ENCODE assay signal across 8 mouse cellular contexts in the genomic region with DNA sequence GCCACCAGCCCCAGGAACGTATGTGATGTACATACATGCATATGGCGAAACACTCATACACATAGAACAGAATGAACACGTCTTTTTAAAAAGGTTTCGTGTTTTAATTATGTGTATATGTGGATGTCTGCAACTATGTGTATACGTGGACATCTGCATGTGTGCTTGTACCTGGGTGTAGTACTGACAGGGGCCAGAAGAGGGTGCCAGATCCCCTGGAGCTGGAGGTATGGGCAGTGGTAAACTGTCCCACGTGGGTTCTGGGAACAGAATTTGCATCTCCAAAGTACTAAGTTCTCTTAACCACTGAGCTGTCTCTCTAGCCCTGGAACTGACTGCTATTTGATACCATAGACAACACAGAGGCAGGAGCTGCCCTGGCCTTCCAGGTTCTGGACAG. TPM values are rescaled to one million over a fixed set of nuclear protein-coding genes. Genes with fewer than 3 reads are reported as not detected.
DNase-seq lines count a peak whose midpoint lies in the region; ATAC-seq and TF ChIP-seq lines count a peak whose summit lies in the region.

No protein-coding gene starts in this region.

- H3K4me1 ChIP-seq in forebrain, postnatal 0 days (ENCODE audit: insufficient read depth) = no peaks in the 10 kb centered on the region
- H3K4me1 ChIP-seq in forebrain, embryonic 16.5 days (replicated peaks; ENCODE audit: control insufficient read depth, insufficient read depth, low read length) = no peaks in the 10 kb centered on the region
- H3K4me1 ChIP-seq in midbrain, embryonic 14.5 days (ENCODE audit: control insufficient read depth, insufficient read depth, low read length) = no peaks in the 10 kb centered on the region
- H3K4me1 ChIP-seq in midbrain, embryonic 15.5 days = no peaks in the 10 kb centered on the region
- peaks cover 12 to 21% of the 10 kb centered on the region in 2 experiments for H3K4me1 ChIP-seq in liver, embryonic 14.5 days (replicated peaks; ENCODE audit: control insufficient read depth in 2 of 2, insufficient read depth in 2 of 2, low read length in 1 of 2)
- H3K4me1 ChIP-seq in heart, embryonic 10.5 days = peaks cover 4% of the 10 kb centered on the region; the same call in 1 of the 2 replicates

- TF ChIP-seq CTCF in forebrain, postnatal 0 days (IDR thresholded peaks at IDR 0.05; ENCODE audit: low read depth) = peak; percentile 64
- TF ChIP-seq CTCF in liver, embryonic 14.5 days (IDR thresholded peaks at IDR 0.05; ENCODE audit: low read depth) = peak; percentile 87

- H3K27ac ChIP-seq in forebrain, postnatal 0 days (ENCODE audit: low read depth, low read length) = no peak overlapping the region
- H3K27ac ChIP-seq in forebrain, embryonic 16.5 days (ENCODE audit: low read length) = no peak overlapping the region
- no peak overlapping the region for H3K27ac ChIP-seq in midbrain, embryonic 14.5 days (replicated peaks; ENCODE audit: low read depth, low read length)
- no peak overlapping the region for H3K27ac ChIP-seq in midbrain, embryonic 15.5 days
- H3K27ac ChIP-seq in liver, embryonic 14.5 days = no peak overlapping the region
- no peak overlapping the region for H3K27ac ChIP-seq in heart, embryonic 10.5 days

- H3K4me3 ChIP-seq in forebrain, postnatal 0 days (ENCODE audit: low read depth, low read length) = no peak overlapping the region
- no peak overlapping the region for H3K4me3 ChIP-seq in forebrain, embryonic 16.5 days (replicated peaks; ENCODE audit: low read length)
- H3K4me3 ChIP-seq in midbrain, embryonic 14.5 days (replicated peaks; ENCODE audit: low read depth, low read length) = no peak overlapping the region
- H3K4me3 ChIP-seq in midbrain, embryonic 15.5 days = no peak overlapping the region
- H3K4me3 ChIP-seq in liver, embryonic 14.5 days (ENCODE audit: insufficient read depth in 1 of 2, low read depth in 2 of 2, low read length in 2 of 2) = no peak overlapping the region
- no peak overlapping the region for H3K4me3 ChIP-seq in heart, embryonic 10.5 days

- peak; percentile 18; the same call in 1 of the 2 replicates for ATAC-seq in forebrain, postnatal 0 days
- ATAC-seq in forebrain, embryonic 16.5 days = no peak
- 0 out of 2 replicates have a peak, but pooled peaks have one; percentile 24 for ATAC-seq in midbrain, embryonic 14.5 days (ENCODE audit: low FRiP score, low TSS enrichment)
- no peak for ATAC-seq in midbrain, embryonic 15.5 days (replicated peaks)
- no peak for ATAC-seq in liver, embryonic 14.5 days (ENCODE audit: insufficient read depth)
- ATAC-seq in megakaryocyte, adult 5-6 weeks (ENCODE audit: poor library complexity, severe bottlenecking) = no peak

- no peak for DNase-seq in forebrain, postnatal 0 days
- DNase-seq in midbrain, embryonic 14.5 days = no peak
- peak; percentile 91 to 94 for DNase-seq in cerebellum, postnatal 10 days
- peak in 2 of 3 experiments; percentile 17 to 41 for DNase-seq in liver, embryonic 14.5 days (ENCODE audit: low read depth in 3 of 3, low spot score in 3 of 3)
- no peak for DNase-seq in heart, embryonic 10.5 days (ENCODE audit: low spot score)

- H3K27me3 ChIP-seq in forebrain, postnatal 0 days (ENCODE audit: insufficient read depth, low read length) = no peaks in the 10 kb centered on the region
- H3K27me3 ChIP-seq in forebrain, embryonic 16.5 days (replicated peaks; ENCODE audit: control insufficient read depth, insufficient read depth, low read length) = no peaks in the 10 kb centered on the region
- H3K27me3 ChIP-seq in midbrain, embryonic 14.5 days (ENCODE audit: control insufficient read depth, insufficient read depth, low read length) = no peaks in the 10 kb centered on the region
- no peaks in the 10 kb centered on the region for H3K27me3 ChIP-seq in midbrain, embryonic 15.5 days (replicated peaks)
- no peaks in the 10 kb centered on the region for H3K27me3 ChIP-seq in liver, embryonic 14.5 days (ENCODE audit: control insufficient read depth, insufficient read depth, low read length)
- peaks cover 4% of the 10 kb centered on the region; the same call in 1 of the 2 replicates for H3K27me3 ChIP-seq in heart, embryonic 10.5 days (ENCODE audit: insufficient read depth, poor library complexity, severe bottlenecking)

- H3K36me3 ChIP-seq in forebrain, postnatal 0 days (ENCODE audit: insufficient read depth) = no peaks in the 10 kb centered on the region
- H3K36me3 ChIP-seq in forebrain, embryonic 16.5 days (ENCODE audit: control insufficient read depth, insufficient read depth) = no peaks in the 10 kb centered on the region
- no peaks in the 10 kb centered on the region for H3K36me3 ChIP-seq in midbrain, embryonic 14.5 days (ENCODE audit: control insufficient read depth, insufficient read depth, low read length)
- no peaks in the 10 kb centered on the region for H3K36me3 ChIP-seq in midbrain, embryonic 15.5 days (replicated peaks)
- H3K36me3 ChIP-seq in liver, embryonic 14.5 days (replicated peaks; ENCODE audit: control insufficient read depth, insufficient read depth, low read depth) = no peaks in the 10 kb centered on the region
- no peaks in the 10 kb centered on the region for H3K36me3 ChIP-seq in heart, embryonic 10.5 days

- no peaks in the 10 kb centered on the region for H3K9me3 ChIP-seq in forebrain, postnatal 0 days (ENCODE audit: low read length)
- no peaks in the 10 kb centered on the region for H3K9me3 ChIP-seq in forebrain, embryonic 16.5 days (ENCODE audit: control insufficient read depth, low read length)
- no peaks in the 10 kb centered on the region for H3K9me3 ChIP-seq in midbrain, embryonic 14.5 days (ENCODE audit: control insufficient read depth, low read length)
- no peaks in the 10 kb centered on the region for H3K9me3 ChIP-seq in midbrain, embryonic 15.5 days
- no peaks in the 10 kb centered on the region for H3K9me3 ChIP-seq in liver, embryonic 14.5 days (ENCODE audit: control insufficient read depth, low read length)
- H3K9me3 ChIP-seq in heart, embryonic 10.5 days = no peaks in the 10 kb centered on the region; the same call in 1 of the 2 replicates

- no peak overlapping the region for H3K4me2 ChIP-seq in forebrain, postnatal 0 days (ENCODE audit: low read depth)
- no peak overlapping the region for H3K4me2 ChIP-seq in forebrain, embryonic 16.5 days (ENCODE audit: low read length)
- no peak overlapping the region for H3K4me2 ChIP-seq in midbrain, embryonic 14.5 days (ENCODE audit: low read length)
- H3K4me2 ChIP-seq in midbrain, embryonic 15.5 days = no peak overlapping the region
- no peak overlapping the region for H3K4me2 ChIP-seq in liver, embryonic 14.5 days (ENCODE audit: low read depth)

- H3K9ac ChIP-seq in forebrain, postnatal 0 days = no peak overlapping the region
- H3K9ac ChIP-seq in forebrain, embryonic 16.5 days (replicated peaks; ENCODE audit: low read depth, low read length) = no peak overlapping the region
- no peak overlapping the region for H3K9ac ChIP-seq in midbrain, embryonic 14.5 days (replicated peaks; ENCODE audit: low read length)
- no peak overlapping the region for H3K9ac ChIP-seq in midbrain, embryonic 15.5 days
- no peak overlapping the region for H3K9ac ChIP-seq in liver, embryonic 14.5 days (replicated peaks)

- WGBS in forebrain, postnatal 0 days = 65% methylated on average over 6 of the region's 6 CpGs
- 68% methylated on average over 6 of the region's 6 CpGs for WGBS in forebrain, embryonic 16.5 days
- WGBS in midbrain, embryonic 14.5 days = 73% methylated on average over 6 of the region's 6 CpGs
- 75% methylated on average over 6 of the region's 6 CpGs for WGBS in midbrain, embryonic 15.5 days
- WGBS in liver, embryonic 14.5 days (ENCODE audit: insufficient replicate concordance) = 58% methylated on average over 6 of the region's 6 CpGs
- 70% methylated on average over 6 of the region's 6 CpGs for WGBS in heart, embryonic 10.5 days

- no peak for TF ChIP-seq EP300 in liver, embryonic 14.5 days (IDR thresholded peaks at IDR 0.05; ENCODE audit: low read depth)

RNA-seq across cellular contexts. Expression of a gene that starts 30.4 kb away (rescaled TPM):
- total RNA-seq in forebrain, postnatal 0 days (2014; rRNA removed) = 0.69 TPM in 1 of 2 replicates, not detected in the other
- 0.16 and 0.35 TPM in 2 replicates for polyA plus RNA-seq in forebrain, postnatal 0 days (2015; fragmentation: Nextera tagmentation; extraction: Ambion mirVana)
- 0.37 and 0.57 TPM in 2 replicates for polyA plus RNA-seq in forebrain, embryonic 16.5 days (2015; fragmentation: Nextera tagmentation; extraction: Ambion mirVana)
- not detected in 2 replicates for polyA plus RNA-seq in midbrain, embryonic 14.5 days (2014; fragmentation: Nextera tagmentation; extraction: Ambion mirVana)
- polyA plus RNA-seq in midbrain, embryonic 15.5 days (2015; fragmentation: Nextera tagmentation; extraction: Ambion mirVana) = 0.26 TPM in 1 of 2 replicates, not detected in the other
- polyA plus RNA-seq in liver, embryonic 14.5 days (2012; rRNA removed) = 0.04 TPM in 1 of 2 replicates, not detected in the other
- not detected in 2 replicates for polyA plus RNA-seq in liver, embryonic 14.5 days (2014; fragmentation: Nextera tagmentation; extraction: Ambion mirVana)
- total RNA-seq in megakaryocyte, adult 5-6 weeks (2015) = 3.1 and 3.2 TPM in 2 replicates
- 6.6 and 7.3 TPM in 2 replicates for total RNA-seq in megakaryocyte, adult 5-6 weeks (2017)
- 0.23 and 0.38 TPM in 2 replicates for polyA plus RNA-seq in heart, embryonic 10.5 days (2016; fragmentation: Nextera tagmentation; extraction: Ambion mirVana)

RNA-seq across cellular contexts. Expression of a gene that starts 58.8 kb away (rescaled TPM):
- total RNA-seq in forebrain, postnatal 0 days (2014; rRNA removed) = 54.8 and 74.0 TPM in 2 replicates
- polyA plus RNA-seq in forebrain, postnatal 0 days (2015; fragmentation: Nextera tagmentation; extraction: Ambion mirVana) = 59.9 and 77.0 TPM in 2 replicates
- polyA plus RNA-seq in forebrain, embryonic 16.5 days (2015; fragmentation: Nextera tagmentation; extraction: Ambion mirVana) = 98.6 and 100 TPM in 2 replicates
- 62.0 and 77.8 TPM in 2 replicates for polyA plus RNA-seq in midbrain, embryonic 14.5 days (2014; fragmentation: Nextera tagmentation; extraction: Ambion mirVana)
- polyA plus RNA-seq in midbrain, embryonic 15.5 days (2015; fragmentation: Nextera tagmentation; extraction: Ambion mirVana) = 99.0 and 104 TPM in 2 replicates
- polyA plus RNA-seq in liver, embryonic 14.5 days (2012; rRNA removed) = 1.2 and 1.3 TPM in 2 replicates
- polyA plus RNA-seq in liver, embryonic 14.5 days (2014; fragmentation: Nextera tagmentation; extraction: Ambion mirVana) = 3.2 TPM in 2 replicates
- 0.11 TPM in 1 of 2 replicates, not detected in the other for total RNA-seq in megakaryocyte, adult 5-6 weeks (2015)
- 0.40 and 0.57 TPM in 2 replicates for total RNA-seq in megakaryocyte, adult 5-6 weeks (2017)
- polyA plus RNA-seq in heart, embryonic 10.5 days (2016; fragmentation: Nextera tagmentation; extraction: Ambion mirVana) = 41.9 and 45.9 TPM in 2 replicates

Comparison
In these comparisons a context has a peak if more than half of its experiments do, and no peak if none do; other contexts are left out.
1. ATAC-seq: peak in forebrain, postnatal 0 days (single experiment) and midbrain, embryonic 14.5 days (single experiment); none in forebrain, embryonic 16.5 days (single experiment), midbrain, embryonic 15.5 days (single experiment), liver, embryonic 14.5 days (single experiment) and megakaryocyte, adult 5-6 weeks (single experiment).
2. DNase-seq: peak in cerebellum, postnatal 10 days (2 of 2) and liver, embryonic 14.5 days (2 of 3); none in forebrain, postnatal 0 days (single experiment), midbrain, embryonic 14.5 days (single experiment) and heart, embryonic 10.5 days (single experiment).
3. RNA of a gene that starts 58.8 kb away (polyA plus RNA-seq): 99.0 to 104 TPM in midbrain, embryonic 15.5 days, 98.6 to 100 TPM in forebrain, embryonic 16.5 days, 59.9 to 77.0 TPM in forebrain, postnatal 0 days, 62.0 to 77.8 TPM in midbrain, embryonic 14.5 days and 41.9 to 45.9 TPM in heart, embryonic 10.5 days; 1.2 to 3.2 TPM in liver, embryonic 14.5 days; every median in the first group is over 10 times any median in the second.